7 mouse cellular contexts compared by ENCODE assay signal in the genomic region with DNA sequence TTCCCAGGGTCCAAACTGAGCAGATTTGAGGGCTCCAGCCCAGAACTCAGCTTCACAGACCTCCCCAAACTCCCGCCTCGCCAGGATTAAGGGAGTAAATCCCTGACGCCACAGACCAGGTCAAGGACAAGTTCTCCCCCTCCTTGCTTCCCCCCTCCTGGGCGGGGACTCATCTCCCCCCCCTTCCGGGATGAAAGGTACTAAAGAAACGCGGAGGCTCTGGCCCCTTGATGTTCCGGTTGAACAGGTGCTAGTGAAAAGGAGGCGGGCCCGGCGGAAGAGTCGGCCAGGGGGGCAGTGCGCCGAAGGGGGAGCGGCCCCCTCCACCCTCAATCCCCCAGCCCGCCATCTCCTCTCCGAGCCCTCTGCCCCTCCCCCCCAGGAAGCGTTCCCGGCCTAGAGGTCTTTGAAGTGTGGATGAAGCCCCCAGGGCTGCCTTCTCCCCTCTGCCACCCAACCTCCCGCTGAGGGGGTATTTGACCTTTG. TPM values are rescaled to one million over a fixed set of nuclear protein-coding genes. Genes with fewer than 3 reads are reported as not detected.
DNase-seq lines count a peak whose midpoint lies in the region; ATAC-seq and TF ChIP-seq lines count a peak whose summit lies in the region.

No protein-coding gene starts in this region.

- peak; percentile 99 for DNase-seq in ES-E14 (ENCODE audit: low read depth, low spot score)
- DNase-seq in adrenal gland, postnatal 14 days: peak; percentile 85
- DNase-seq in forelimb bud, embryonic 11.5 days (ENCODE audit: low read depth, low spot score): peak; percentile 50
- peak; percentile 78 for DNase-seq in lung, embryonic 14.5 days
- DNase-seq in frontal cortex, postnatal 36 days (ENCODE audit: low spot score in 2 of 2): no peak

- in situ Hi-C loops in ES-E14 (cut with MboI; ENCODE audit: low sequenced_read_pairs in 2 of 2, unreplicated experiment in 2 of 2): no loop called here

- no peak; the same call in 1 of the 2 replicates for TF ChIP-seq POLR2A in small intestine, adult 2 months (IDR thresholded peaks at IDR 0.05; ENCODE audit: low read depth, low read length)

- WGBS in intestine, postnatal 0 days: under 1% methylated on average over 19 of the region's 20 CpGs
- under 1% methylated on average over 17 of the region's 20 CpGs for WGBS in lung, embryonic 14.5 days
- WGBS in small intestine, adult 2 months: 3% methylated on average over 20 of the region's 20 CpGs

- peak overlapping the region; percentile 81 for H3K9ac ChIP-seq in ES-E14 (ENCODE audit: insufficient read depth, low read depth, low read length, poor library complexity, severe bottlenecking)
- no peak overlapping the region for H3K9ac ChIP-seq in intestine, postnatal 0 days (ENCODE audit: low read depth, low read length)
- H3K9ac ChIP-seq in lung, embryonic 14.5 days: peak overlapping the region; percentile 9

- no peak for TF ChIP-seq CTCF in intestine, postnatal 0 days (IDR thresholded peaks at IDR 0.05; ENCODE audit: low read depth)
- TF ChIP-seq CTCF in lung, embryonic 14.5 days (IDR thresholded peaks at IDR 0.05; ENCODE audit: low read depth): no peak
- no peak for TF ChIP-seq CTCF in small intestine, adult 2 months (IDR thresholded peaks at IDR 0.05; ENCODE audit: extremely low read depth, insufficient read length, insufficient replicate concordance, low read depth, low read length)

- peak overlapping the region; percentile 100 for H3K27ac ChIP-seq in ES-E14 (ENCODE audit: insufficient read depth, low read depth, low read length, poor library complexity, severe bottlenecking)
- H3K27ac ChIP-seq in intestine, postnatal 0 days (ENCODE audit: low read depth, low read length): peak overlapping the region; percentile 97
- peak overlapping the region; percentile 91 for H3K27ac ChIP-seq in lung, embryonic 14.5 days (ENCODE audit: low read depth)
- peak overlapping the region; percentile 82 for H3K27ac ChIP-seq in small intestine, adult 2 months (ENCODE audit: insufficient read depth, low read depth, low read length)

- no peaks in the 10 kb centered on the region for H3K27me3 ChIP-seq in intestine, postnatal 0 days (replicated peaks; ENCODE audit: control insufficient read depth, insufficient read depth, low read length)
- H3K27me3 ChIP-seq in lung, embryonic 14.5 days (ENCODE audit: insufficient read depth, low read length): peaks cover 17% of the 10 kb centered on the region
- no peaks in the 10 kb centered on the region for H3K27me3 ChIP-seq in small intestine, adult 2 months (ENCODE audit: control insufficient read depth, insufficient read depth, low read length)

- ATAC-seq in intestine, postnatal 0 days: peak; percentile 14; the same call in 1 of the 2 replicates
- ATAC-seq in lung, embryonic 14.5 days (ENCODE audit: insufficient read depth): no peak

- H3K9me3 ChIP-seq in ES-E14 (ENCODE audit: control insufficient read depth, insufficient read depth, low read depth, low read length): no peaks in the 10 kb centered on the region
- no peaks in the 10 kb centered on the region for H3K9me3 ChIP-seq in intestine, postnatal 0 days (ENCODE audit: control insufficient read depth)
- no peaks in the 10 kb centered on the region for H3K9me3 ChIP-seq in lung, embryonic 14.5 days (ENCODE audit: low read depth, low read length)

- H3K4me1 ChIP-seq in ES-E14 (ENCODE audit: control insufficient read depth in 2 of 2, insufficient read depth in 2 of 2, low read length in 2 of 2, poor library complexity in 1 of 2): peaks cover 10 to 13% of the 10 kb centered on the region in 2 experiments; a peak in 3 of 4 replicates
- H3K4me1 ChIP-seq in intestine, postnatal 0 days (replicated peaks; ENCODE audit: control insufficient read depth, insufficient read depth, low read length): peaks cover 4% of the 10 kb centered on the region
- H3K4me1 ChIP-seq in lung, embryonic 14.5 days (ENCODE audit: insufficient read depth): peaks cover 26% of the 10 kb centered on the region
- peaks cover 16% of the 10 kb centered on the region; the same call in 1 of the 2 replicates for H3K4me1 ChIP-seq in small intestine, adult 2 months (ENCODE audit: control insufficient read depth, insufficient read depth, insufficient read length, low read length)

- peak overlapping the region; percentile 96 for H3K4me2 ChIP-seq in intestine, postnatal 0 days (replicated peaks; ENCODE audit: low read depth)
- H3K4me2 ChIP-seq in lung, embryonic 14.5 days: peak overlapping the region; percentile 89

- peaks cover 13% of the 10 kb centered on the region for H3K36me3 ChIP-seq in ES-E14 (ENCODE audit: control insufficient read depth, insufficient read depth, low read length, poor library complexity, severe bottlenecking)
- peaks cover 9% of the 10 kb centered on the region; the same call in 1 of the 2 replicates for H3K36me3 ChIP-seq in intestine, postnatal 0 days (ENCODE audit: control insufficient read depth, insufficient read depth)
- peaks cover 10% of the 10 kb centered on the region; the same call in 1 of the 2 replicates for H3K36me3 ChIP-seq in lung, embryonic 14.5 days (ENCODE audit: insufficient read depth)
- H3K36me3 ChIP-seq in small intestine, adult 2 months (ENCODE audit: control insufficient read depth, insufficient read depth, low read length): peaks cover 6% of the 10 kb centered on the region

- H3K4me3 ChIP-seq in ES-E14 (ENCODE audit: insufficient read depth in 1 of 2, low read depth in 1 of 2, low read length in 2 of 2, poor library complexity in 1 of 2, severe bottlenecking in 1 of 2): peak overlapping the region; percentile 82 to 96
- peak overlapping the region; percentile 92 for H3K4me3 ChIP-seq in intestine, postnatal 0 days (ENCODE audit: low read depth, low read length)
- H3K4me3 ChIP-seq in lung, embryonic 14.5 days (ENCODE audit: low read depth, low read length): peak overlapping the region; percentile 88
- H3K4me3 ChIP-seq in small intestine, adult 2 months (ENCODE audit: low read depth, low read length): peak overlapping the region; percentile 89

TF ChIP-seq in ES-E14, 5 proteins besides CTCF, POLR2A, EP300 and RAD21:
- no peak for TF ChIP-seq MAFK (IDR thresholded peaks at IDR 0.05; ENCODE audit: insufficient read depth, low read depth, low read length)
- no peak for TF ChIP-seq ZNF384 (IDR thresholded peaks at IDR 0.05; ENCODE audit: low read depth, low read length)
- peak; percentile 40; the same call in 1 of the 2 replicates for TF ChIP-seq HCFC1 (IDR thresholded peaks at IDR 0.05; ENCODE audit: borderline replicate concordance, insufficient read depth, low read length)
- no peak for TF ChIP-seq ZC3H11A (IDR thresholded peaks at IDR 0.05; ENCODE audit: borderline replicate concordance, low read depth, low read length)
- TF ChIP-seq CHD2 (IDR thresholded peaks at IDR 0.05; ENCODE audit: low read depth, low read length): no peak

RNA-seq across cellular contexts. Expression of a gene that starts 1.5 kb away (rescaled TPM):
- total RNA-seq in ES-E14 (2012; rRNA removed): 113 and 142 TPM in 2 replicates
- total RNA-seq in adrenal gland, postnatal 14 days (2021): 37.0 and 45.2 TPM in 2 replicates
- polyA plus RNA-seq in intestine, postnatal 0 days (2015; fragmentation: Nextera tagmentation; extraction: Ambion mirVana): 1.4 and 1.6 TPM in 2 replicates
- 5.2 TPM in 2 replicates for polyA plus RNA-seq in lung, embryonic 14.5 days (2014; fragmentation: Nextera tagmentation; extraction: Ambion mirVana)
- polyA plus RNA-seq in small intestine, adult 2 months (2012; rRNA removed): 18.4 and 38.6 TPM in 2 replicates

RNA-seq across cellular contexts. Expression of a gene that starts 23.9 kb away (rescaled TPM):
- total RNA-seq in ES-E14 (2012; rRNA removed): 49.9 and 66.0 TPM in 2 replicates
- 277 and 297 TPM in 2 replicates for total RNA-seq in adrenal gland, postnatal 14 days (2021)
- polyA plus RNA-seq in intestine, postnatal 0 days (2015; fragmentation: Nextera tagmentation; extraction: Ambion mirVana): 122 and 123 TPM in 2 replicates
- 27.1 and 35.3 TPM in 2 replicates for polyA plus RNA-seq in lung, embryonic 14.5 days (2014; fragmentation: Nextera tagmentation; extraction: Ambion mirVana)
- 112 and 249 TPM in 2 replicates for polyA plus RNA-seq in small intestine, adult 2 months (2012; rRNA removed)

RNA-seq across cellular contexts. Expression of a gene that starts 32.2 kb away (rescaled TPM):
- total RNA-seq in ES-E14 (2012; rRNA removed): 100 and 109 TPM in 2 replicates
- 6.3 and 6.4 TPM in 2 replicates for total RNA-seq in adrenal gland, postnatal 14 days (2021)
- polyA plus RNA-seq in intestine, postnatal 0 days (2015; fragmentation: Nextera tagmentation; extraction: Ambion mirVana): 1.1 and 1.3 TPM in 2 replicates
- polyA plus RNA-seq in lung, embryonic 14.5 days (2014; fragmentation: Nextera tagmentation; extraction: Ambion mirVana): 6.1 and 7.4 TPM in 2 replicates
- 2.1 and 3.8 TPM in 2 replicates for polyA plus RNA-seq in small intestine, adult 2 months (2012; rRNA removed)

RNA-seq across cellular contexts. Expression of a gene that starts 38.6 kb away (rescaled TPM):
- total RNA-seq in ES-E14 (2012; rRNA removed): 20.1 and 28.4 TPM in 2 replicates
- 28.1 and 32.6 TPM in 2 replicates for total RNA-seq in adrenal gland, postnatal 14 days (2021)
- 7.9 and 8.9 TPM in 2 replicates for polyA plus RNA-seq in intestine, postnatal 0 days (2015; fragmentation: Nextera tagmentation; extraction: Ambion mirVana)
- polyA plus RNA-seq in lung, embryonic 14.5 days (2014; fragmentation: Nextera tagmentation; extraction: Ambion mirVana): 16.0 and 19.7 TPM in 2 replicates
- polyA plus RNA-seq in small intestine, adult 2 months (2012; rRNA removed): 25.9 and 77.9 TPM in 2 replicates

RNA-seq across cellular contexts. Expression of a gene that starts 41.5 kb away (rescaled TPM):
- 522 and 677 TPM in 2 replicates for total RNA-seq in ES-E14 (2012; rRNA removed)
- total RNA-seq in adrenal gland, postnatal 14 days (2021): 216 and 225 TPM in 2 replicates
- 391 and 439 TPM in 2 replicates for polyA plus RNA-seq in intestine, postnatal 0 days (2015; fragmentation: Nextera tagmentation; extraction: Ambion mirVana)
- 496 and 514 TPM in 2 replicates for polyA plus RNA-seq in lung, embryonic 14.5 days (2014; fragmentation: Nextera tagmentation; extraction: Ambion mirVana)
- polyA plus RNA-seq in small intestine, adult 2 months (2012; rRNA removed): 164 and 330 TPM in 2 replicates

Comparison
In these comparisons a context has a peak if more than half of its experiments do, and no peak if none do; other contexts are left out.
1. DNase-seq: peak in ES-E14 (single experiment), adrenal gland, postnatal 14 days (single experiment), forelimb bud, embryonic 11.5 days (single experiment) and lung, embryonic 14.5 days (single experiment); none in frontal cortex, postnatal 36 days (0 of 2).
2. Peak in every context shown above with its lines, with median percentiles within 50 percentile points of each other: H3K27ac ChIP-seq and H3K4me3 ChIP-seq.